Mouse (Mus musculus): ENCODE measurements around the gene Osbpl3.

The Osbpl3 gene

GRCm38 (mm10) chr6:50400234-50400633 is 55.8 kb downstream of the Osbpl3 start:
- no peak for DNase-seq

GRCm38 (mm10) chr6:50399427-50400195 is 56.4 kb downstream of the Osbpl3 start:
- no peak for DNase-seq

GRCm38 (mm10) chr6:50398324-50398723 is 57.7 kb downstream of the Osbpl3 start:
- peak; percentile 63 to 83 for DNase-seq

- peak; percentile 82 to 89 for DNase-seq
Measured at GRCm38 (mm10) chr6:50397116-50397515, 58.9 kb downstream of the Osbpl3 start.

- DNase-seq = peak; percentile 34 to 64
Measured at GRCm38 (mm10) chr6:50395641-50396312, 60.2 kb downstream of the Osbpl3 start.

GRCm38 (mm10) chr6:50394432-50394831 is 61.6 kb downstream of the Osbpl3 start:
- no peak for DNase-seq

- no peak for DNase-seq
Measured at GRCm38 (mm10) chr6:50393960-50394359, 62.0 kb downstream of the Osbpl3 start.

GRCm38 (mm10) chr6:50391951-50392350 is 64.0 kb downstream of the Osbpl3 start:
- DNase-seq = no peak

- no peak for DNase-seq
Measured at GRCm38 (mm10) chr6:50390313-50390712, 65.7 kb downstream of the Osbpl3 start.

- no peak for DNase-seq
Measured at GRCm38 (mm10) chr6:50387629-50388028, 68.4 kb downstream of the Osbpl3 start.

GRCm38 (mm10) chr6:50386497-50386896 is 69.5 kb downstream of the Osbpl3 start:
- DNase-seq = no peak

- DNase-seq = peak in 1 of 2 experiments; percentile 52
Measured at GRCm38 (mm10) chr6:50385451-50386013, 70.5 kb downstream of the Osbpl3 start.

GRCm38 (mm10) chr6:50382711-50383110 is 73.3 kb downstream of the Osbpl3 start:
- no peak for DNase-seq

GRCm38 (mm10) chr6:50382196-50382595 is 73.8 kb downstream of the Osbpl3 start:
- DNase-seq = no peak

GRCm38 (mm10) chr6:50381504-50382091 is 74.4 kb downstream of the Osbpl3 start:
- peak; percentile 48 to 70 for DNase-seq

- no peak for DNase-seq
Measured at GRCm38 (mm10) chr6:50379740-50380139, 76.3 kb downstream of the Osbpl3 start.

GRCm38 (mm10) chr6:50379136-50379535 is 76.9 kb downstream of the Osbpl3 start:
- DNase-seq = no peak

- DNase-seq = no peak
Measured at GRCm38 (mm10) chr6:50377742-50378720, 78.0 kb downstream of the Osbpl3 start.

- DNase-seq = no peak
Measured at GRCm38 (mm10) chr6:50376684-50377083, 79.3 kb downstream of the Osbpl3 start.

- no peak for DNase-seq
Measured at GRCm38 (mm10) chr6:50372516-50373424, 83.2 kb downstream of the Osbpl3 start.

GRCm38 (mm10) chr6:50371501-50372086 is 84.4 kb downstream of the Osbpl3 start:
- no peak for DNase-seq
